In the genomic region with DNA sequence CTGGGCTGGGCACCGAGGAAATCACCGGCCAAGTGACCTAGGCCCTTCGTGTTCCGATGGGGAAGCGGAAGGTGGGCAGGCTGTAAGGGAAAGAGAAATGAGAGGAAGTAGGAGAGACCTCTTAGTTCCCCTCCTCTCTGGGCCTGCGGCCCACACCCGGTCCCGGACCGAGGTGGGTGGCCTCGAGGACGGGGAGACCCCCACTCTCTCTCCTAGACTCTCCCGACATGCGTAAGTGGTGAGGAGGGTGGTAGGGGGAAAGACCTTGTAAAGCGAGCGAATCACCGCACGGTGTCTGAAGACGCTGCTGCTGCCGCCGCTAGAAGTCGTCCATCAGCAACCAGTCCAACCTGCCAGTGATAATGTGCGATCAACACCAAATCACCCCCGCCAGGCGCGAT, we compare ENCODE assay signal across 8 mouse cellular contexts. TPM values are rescaled to one million over a fixed set of nuclear protein-coding genes. Genes with fewer than 3 reads are reported as not detected.
DNase-seq lines count a peak whose midpoint lies in the region; ATAC-seq and TF ChIP-seq lines count a peak whose summit lies in the region.

No protein-coding gene starts in this region.

- H3K9me3 ChIP-seq in heart, embryonic 13.5 days = no peaks in the 10 kb centered on the region
- no peaks in the 10 kb centered on the region for H3K9me3 ChIP-seq in forebrain, postnatal 0 days (ENCODE audit: low read length)
- H3K9me3 ChIP-seq in liver, embryonic 16.5 days (replicated peaks; ENCODE audit: control insufficient read depth, low read length) = no peaks in the 10 kb centered on the region
- no peaks in the 10 kb centered on the region for H3K9me3 ChIP-seq in stomach, embryonic 15.5 days

- H3K27me3 ChIP-seq in heart, embryonic 13.5 days (replicated peaks) = peaks cover 98% of the 10 kb centered on the region
- H3K27me3 ChIP-seq in forebrain, postnatal 0 days (ENCODE audit: insufficient read depth, low read length) = 0 out of 2 replicates have a peak, but pooled peaks cover 2% of the 10 kb centered on the region
- peaks cover 86% of the 10 kb centered on the region for H3K27me3 ChIP-seq in liver, embryonic 16.5 days (ENCODE audit: control insufficient read depth, insufficient read depth, low read depth, low read length)
- H3K27me3 ChIP-seq in stomach, embryonic 15.5 days (replicated peaks) = peaks cover 40% of the 10 kb centered on the region

- H3K27ac ChIP-seq in heart, embryonic 13.5 days (replicated peaks) = peak overlapping the region; percentile 88
- peak overlapping the region; percentile 85 for H3K27ac ChIP-seq in forebrain, postnatal 0 days (ENCODE audit: low read depth, low read length)
- no peak overlapping the region for H3K27ac ChIP-seq in liver, embryonic 16.5 days (ENCODE audit: low read length)
- peak overlapping the region; percentile 72; the same call in 1 of the 2 replicates for H3K27ac ChIP-seq in stomach, embryonic 15.5 days

- ATAC-seq in heart, embryonic 13.5 days (ENCODE audit: extremely low read depth, insufficient number of reproducible peaks, low FRiP score, low TSS enrichment) = no peak
- ATAC-seq in forebrain, postnatal 0 days = 0 out of 2 replicates have a peak, but pooled peaks have one; percentile 10
- no peak for ATAC-seq in liver, embryonic 16.5 days (ENCODE audit: low read depth)
- no peak for ATAC-seq in stomach, embryonic 15.5 days (ENCODE audit: insufficient read depth, low FRiP score, low read depth)

- no peaks in the 10 kb centered on the region for H3K36me3 ChIP-seq in heart, embryonic 13.5 days
- H3K36me3 ChIP-seq in forebrain, postnatal 0 days (ENCODE audit: insufficient read depth) = no peaks in the 10 kb centered on the region
- no peaks in the 10 kb centered on the region for H3K36me3 ChIP-seq in liver, embryonic 16.5 days (ENCODE audit: control insufficient read depth, insufficient read depth)
- no peaks in the 10 kb centered on the region for H3K36me3 ChIP-seq in stomach, embryonic 15.5 days

- H3K9ac ChIP-seq in heart, embryonic 13.5 days = peak overlapping the region; percentile 80
- H3K9ac ChIP-seq in forebrain, postnatal 0 days = peak overlapping the region; percentile 63
- no peak overlapping the region for H3K9ac ChIP-seq in liver, embryonic 16.5 days (ENCODE audit: low read depth, low read length)
- H3K9ac ChIP-seq in stomach, embryonic 15.5 days = 0 out of 2 replicates have a peak overlapping the region, but pooled peaks have one; percentile 9

- no peak for DNase-seq in heart, adult 11 months
- peak; percentile 29 for DNase-seq in ES-CJ7 (ENCODE audit: low read depth, low spot score)
- DNase-seq in forebrain, postnatal 0 days = peak; percentile 42
- no peak for DNase-seq in left cerebral cortex, postnatal 14 days (ENCODE audit: low spot score in 2 of 2)
- DNase-seq in adrenal gland, adult 18-20 months (ENCODE audit: low spot score in 2 of 2) = no peak

- peak overlapping the region; percentile 81 for H3K4me2 ChIP-seq in heart, embryonic 13.5 days
- peak overlapping the region; percentile 69 for H3K4me2 ChIP-seq in forebrain, postnatal 0 days (ENCODE audit: low read depth)
- peak overlapping the region; percentile 51 for H3K4me2 ChIP-seq in liver, embryonic 16.5 days (ENCODE audit: low read depth, low read length)
- H3K4me2 ChIP-seq in stomach, embryonic 15.5 days = peak overlapping the region; percentile 79

- H3K4me3 ChIP-seq in heart, embryonic 13.5 days = peak overlapping the region; percentile 52
- H3K4me3 ChIP-seq in forebrain, postnatal 0 days (ENCODE audit: low read depth, low read length) = peak overlapping the region; percentile 43
- peak overlapping the region; percentile 37 for H3K4me3 ChIP-seq in liver, embryonic 16.5 days (ENCODE audit: low read depth, low read length)
- H3K4me3 ChIP-seq in stomach, embryonic 15.5 days (replicated peaks) = peak overlapping the region; percentile 43

- intact Hi-C loops in left cerebral cortex, postnatal 14 days (cut with DNase I) = loop anchor here (5.0 kb wide), 1 partner anchor 60 kb away; no protein-coding TSS in a partner anchor

- peak; percentile 40; the same call in 1 of the 2 replicates for TF ChIP-seq CTCF in forebrain, postnatal 0 days (IDR thresholded peaks at IDR 0.05; ENCODE audit: low read depth)

- peaks cover 44% of the 10 kb centered on the region for H3K4me1 ChIP-seq in heart, embryonic 13.5 days
- H3K4me1 ChIP-seq in forebrain, postnatal 0 days (ENCODE audit: insufficient read depth) = no peaks in the 10 kb centered on the region
- no peaks in the 10 kb centered on the region; the same call in 1 of the 2 replicates for H3K4me1 ChIP-seq in liver, embryonic 16.5 days (ENCODE audit: control insufficient read depth, low read depth, low read length)
- H3K4me1 ChIP-seq in stomach, embryonic 15.5 days = peaks cover 9% of the 10 kb centered on the region

- WGBS in heart, embryonic 13.5 days = 2% methylated on average over 25 of the region's 25 CpGs
- WGBS in forebrain, postnatal 0 days = 10% methylated on average over 25 of the region's 25 CpGs
- WGBS in liver, embryonic 16.5 days (ENCODE audit: insufficient replicate concordance) = 3% methylated on average over 25 of the region's 25 CpGs
- WGBS in stomach, embryonic 15.5 days = 3% methylated on average over 24 of the region's 25 CpGs

RNA-seq across cellular contexts. Expression of gene Bcor, which starts 23.0 kb away (rescaled TPM):
- 14.2 and 14.5 TPM in 2 replicates for polyA plus RNA-seq in heart, embryonic 13.5 days (2015; fragmentation: Nextera tagmentation; extraction: Ambion mirVana)
- 32.1 and 33.5 TPM in 2 replicates for total RNA-seq in forebrain, postnatal 0 days (2014; rRNA removed)
- 10.3 and 10.5 TPM in 2 replicates for polyA plus RNA-seq in forebrain, postnatal 0 days (2015; fragmentation: Nextera tagmentation; extraction: Ambion mirVana)
- polyA plus RNA-seq in liver, embryonic 16.5 days (2015; fragmentation: Nextera tagmentation; extraction: Ambion mirVana) = 4.5 and 4.9 TPM in 2 replicates
- 13.1 and 14.0 TPM in 2 replicates for polyA plus RNA-seq in stomach, embryonic 15.5 days (2015; fragmentation: Nextera tagmentation; extraction: Ambion mirVana)
- 10 to 100 TPM; 27.1 to 27.4 TPM for total RNA-seq in left cerebral cortex, postnatal 14 days (2021)
- total RNA-seq in adrenal gland, adult 18-20 months (2021) = 10 to 100 TPM; 12.7 to 16.5 TPM

Comparison
In these comparisons a context has a peak if more than half of its experiments do, and no peak if none do; other contexts are left out.
1. DNase-seq: peak in ES-CJ7 (single experiment) and forebrain, postnatal 0 days (single experiment); none in heart, adult 11 months (single experiment), left cerebral cortex, postnatal 14 days (0 of 2) and adrenal gland, adult 18-20 months (0 of 2).
2. Peak in every context shown above with its lines, with median percentiles within 50 percentile points of each other: H3K4me2 ChIP-seq and H3K4me3 ChIP-seq.